Mouse (Mus musculus): ENCODE measurements at regions not wholly inside any gene's neighbourhood (a gene's known extent, or its start where the extent isn't known, plus 50 kb on each side); places are given as distances from the start of the nearest gene placed in this dataset.

- TF ChIP-seq CTCF (IDR thresholded peaks at IDR 0.05; ENCODE audit: insufficient read depth, low read length) (no peak), POLR2A (IDR thresholded peaks at IDR 0.05; ENCODE audit: borderline replicate concordance, extremely low read depth, low read depth, low read length) (no peak)
Observed at GRCm38 (mm10) chr11:113148198-113148537, 366.1 kb downstream of the Sox9 start.
